Mouse (Mus musculus): ENCODE data around the gene Serpinb6b.

Serpinb6b gene

DNA sequence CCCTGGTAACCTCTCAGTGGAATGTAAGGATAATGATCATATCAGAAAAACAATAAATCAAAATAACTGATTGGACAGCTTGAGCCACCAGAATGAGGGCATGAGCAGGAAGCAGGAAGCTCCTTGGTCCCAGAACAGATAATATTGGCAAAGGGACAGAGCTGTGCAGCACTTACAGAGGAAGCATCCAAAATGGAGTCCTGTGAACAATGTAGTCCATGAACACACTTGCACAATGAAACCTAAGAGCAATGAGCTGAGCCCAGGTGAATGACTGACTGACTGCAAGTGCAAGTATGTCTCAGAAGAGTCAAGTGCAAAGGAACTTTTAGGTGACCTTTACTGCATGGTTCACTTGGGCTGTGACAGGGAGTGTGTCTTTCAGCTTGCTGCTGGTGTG lies 2.2 kb downstream of the Serpinb6b start:
- Histone ChIP-seq H3K36me3 (ENCODE audit: control insufficient read depth, insufficient read depth, low read length, poor library complexity, severe bottlenecking) (no peaks in the 10 kb centered on the region), H3K27me3 (ENCODE audit: control insufficient read depth, insufficient read depth, low read length, poor library complexity, severe bottlenecking) (no peaks in the 10 kb centered on the region)
- DNase-seq (ENCODE audit: low read depth, low spot score), result no peak

DNA sequence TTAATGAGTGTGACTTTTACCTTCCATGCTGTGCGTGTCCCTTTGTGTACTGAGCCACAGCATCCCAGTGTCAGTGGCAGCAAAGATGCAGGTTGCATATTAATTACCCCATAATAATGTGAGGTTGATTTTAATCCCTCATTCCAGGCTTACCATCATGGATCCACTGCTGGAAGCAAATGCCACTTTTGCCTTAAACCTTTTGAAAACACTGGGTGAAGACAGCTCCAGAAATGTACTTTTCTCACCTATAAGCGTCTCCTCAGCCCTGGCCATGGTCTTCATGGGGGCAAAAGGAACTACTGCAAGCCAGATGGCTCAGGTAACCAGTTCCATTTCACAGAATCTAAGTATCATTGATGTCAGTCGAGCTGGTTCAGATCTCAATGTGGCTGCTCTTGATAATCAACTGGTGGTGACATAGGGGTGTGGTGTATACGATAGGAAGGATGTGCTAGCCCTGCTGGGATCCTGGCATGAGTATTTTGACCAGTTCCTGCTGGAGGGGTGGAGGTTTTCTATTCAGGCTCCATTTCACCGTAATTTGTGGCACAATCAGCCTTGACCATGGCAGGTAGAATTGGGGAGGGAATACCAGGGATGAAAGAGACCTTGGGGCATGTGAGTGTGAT lies 3.5 kb downstream of the Serpinb6b start:
- no peaks in the 10 kb centered on the region for H3K27me3 ChIP-seq (ENCODE audit: control insufficient read depth, insufficient read depth, low read length, poor library complexity, severe bottlenecking)
- no peak for DNase-seq (ENCODE audit: low read depth, low spot score)
- H3K36me3 ChIP-seq (ENCODE audit: control insufficient read depth, insufficient read depth, low read length, poor library complexity, severe bottlenecking), result no peaks in the 10 kb centered on the region

DNA sequence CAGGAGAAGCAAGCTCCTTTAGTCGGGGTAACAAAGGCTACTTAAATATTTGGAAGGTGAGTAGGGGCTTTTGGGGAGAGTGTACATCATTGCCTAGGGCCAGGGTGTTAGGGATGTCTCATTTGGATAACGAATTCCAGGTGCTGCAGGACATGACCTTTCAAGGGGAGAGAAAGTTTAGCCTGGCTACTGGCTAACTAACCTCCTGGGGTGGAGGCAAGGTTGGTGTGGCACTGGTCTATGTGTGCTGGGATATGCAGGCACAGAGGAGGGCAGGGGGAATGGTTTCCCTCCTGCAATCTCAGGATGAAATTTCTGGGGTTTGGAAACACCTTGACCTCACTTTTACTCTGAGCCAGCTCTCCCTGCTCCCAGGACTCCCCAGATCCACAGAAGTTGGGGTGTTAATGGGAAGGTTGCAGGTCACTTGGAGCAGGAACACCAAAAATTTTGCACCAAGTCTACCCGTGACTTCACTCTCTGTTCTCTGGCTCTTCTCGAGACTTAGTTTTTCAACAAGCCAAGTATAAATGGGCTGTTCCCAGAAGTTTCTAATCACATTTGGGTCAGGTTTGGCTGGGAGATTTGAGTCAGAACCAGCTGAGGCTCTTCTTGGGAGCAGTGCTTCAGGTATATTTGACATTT lies 4.1 kb downstream of the Serpinb6b start:
- Histone ChIP-seq H3K27me3 (ENCODE audit: control insufficient read depth, insufficient read depth, low read length, poor library complexity, severe bottlenecking) (no peaks in the 10 kb centered on the region), H3K36me3 (ENCODE audit: control insufficient read depth, insufficient read depth, low read length, poor library complexity, severe bottlenecking) (no peaks in the 10 kb centered on the region)
- DNase-seq (ENCODE audit: low read depth, low spot score), result no peak

DNA sequence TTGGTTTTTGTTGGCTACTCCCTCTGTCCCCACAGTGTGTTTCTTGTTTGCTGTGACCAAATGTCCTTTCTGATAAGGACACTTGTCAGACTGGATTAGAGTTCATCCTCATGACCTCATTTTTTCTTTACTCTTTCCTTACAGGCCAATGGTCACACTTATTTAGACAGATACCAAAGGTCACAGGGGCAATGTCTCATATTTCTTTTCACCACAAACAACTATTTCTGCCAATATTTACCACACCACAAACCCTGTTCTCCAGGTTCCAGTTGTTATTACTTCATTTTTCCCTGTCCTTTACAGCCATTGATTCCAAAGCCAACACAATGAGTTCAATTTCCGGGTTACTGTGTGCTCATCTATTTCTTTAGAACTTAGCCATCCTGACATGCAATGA lies 4.6 kb downstream of the Serpinb6b start:
- DNase-seq (ENCODE audit: low read depth, low spot score), result no peak
- H3K36me3 ChIP-seq (ENCODE audit: control insufficient read depth, insufficient read depth, low read length, poor library complexity, severe bottlenecking), result no peaks in the 10 kb centered on the region
- no peaks in the 10 kb centered on the region for H3K27me3 ChIP-seq (ENCODE audit: control insufficient read depth, insufficient read depth, low read length, poor library complexity, severe bottlenecking)

DNA sequence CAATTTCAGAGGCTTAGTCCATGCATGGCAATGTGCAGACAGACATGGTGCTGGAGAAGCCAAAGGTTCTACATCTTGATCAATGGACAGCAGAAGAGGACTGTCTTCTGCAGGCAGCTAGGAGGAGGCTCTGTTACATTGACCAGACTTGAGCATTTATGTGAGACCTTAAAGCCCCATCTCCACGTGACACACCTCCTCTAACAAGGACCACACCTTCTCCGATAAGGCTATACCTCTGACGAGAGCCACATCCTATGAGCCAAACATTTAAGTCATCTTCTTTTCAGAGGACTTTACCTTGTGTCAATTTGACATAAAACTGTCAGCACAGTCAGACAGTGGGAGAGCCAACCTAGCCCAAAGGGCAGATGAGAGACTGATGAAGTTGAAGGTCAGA lies 5.8 kb downstream of the Serpinb6b start:
- H3K36me3 ChIP-seq (ENCODE audit: control insufficient read depth, insufficient read depth, low read length, poor library complexity, severe bottlenecking), result no peaks in the 10 kb centered on the region
- no peak for DNase-seq (ENCODE audit: low read depth, low spot score)
- no peaks in the 10 kb centered on the region for H3K27me3 ChIP-seq (ENCODE audit: control insufficient read depth, insufficient read depth, low read length, poor library complexity, severe bottlenecking)

DNA sequence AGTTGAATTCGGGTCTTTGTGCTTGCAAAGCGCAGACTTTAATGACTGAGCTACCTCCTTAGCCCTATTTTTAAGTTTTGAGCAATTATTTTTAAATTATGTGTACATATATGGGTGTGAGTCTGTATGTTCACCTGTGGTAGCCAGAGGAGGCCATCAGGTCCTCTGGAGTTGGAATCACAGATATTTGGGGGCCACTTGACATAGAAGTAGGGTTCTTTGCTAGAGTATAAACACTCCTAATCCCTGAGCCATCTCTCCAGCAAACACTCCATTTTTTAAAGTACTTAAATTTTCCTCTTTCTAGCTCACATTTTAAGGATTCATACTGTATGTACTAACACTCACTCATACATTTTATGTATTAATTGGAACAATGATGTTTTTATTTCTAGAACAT lies 9.3 kb downstream of the Serpinb6b start:
- Histone ChIP-seq H3K36me3 (ENCODE audit: control insufficient read depth, insufficient read depth, low read length, poor library complexity, severe bottlenecking) (no peaks in the 10 kb centered on the region), H3K27me3 (ENCODE audit: control insufficient read depth, insufficient read depth, low read length, poor library complexity, severe bottlenecking) (no peaks in the 10 kb centered on the region)
- no peak for DNase-seq (ENCODE audit: low read depth, low spot score)

DNA sequence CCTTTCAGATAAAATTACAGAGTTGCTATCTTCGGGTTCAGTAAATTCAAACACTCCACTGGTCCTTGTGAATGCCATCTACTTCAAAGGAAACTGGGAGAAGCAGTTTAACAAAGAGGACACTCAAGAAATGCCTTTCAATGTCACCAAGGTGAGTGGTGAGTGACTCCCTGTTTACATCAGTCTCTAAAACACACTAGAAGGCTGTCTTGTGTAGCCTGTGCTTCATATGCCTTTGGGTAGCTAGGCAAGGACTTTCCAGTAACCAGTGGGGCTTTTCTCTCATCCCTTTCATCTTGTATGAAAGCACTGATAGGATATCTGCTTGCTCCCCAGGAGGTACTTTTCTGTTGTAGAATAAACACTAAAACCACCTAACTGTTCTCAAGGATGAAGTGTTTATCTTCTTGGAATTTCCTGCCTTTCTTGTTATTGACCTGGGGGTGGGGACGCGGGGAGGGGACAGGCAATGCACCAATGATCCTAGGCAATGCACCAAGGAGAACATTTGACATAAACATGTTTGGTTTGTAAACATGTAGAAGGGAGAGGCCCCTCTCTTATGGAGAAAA lies 10.0 kb downstream of the Serpinb6b start:
- Histone ChIP-seq H3K27me3 (ENCODE audit: control insufficient read depth, insufficient read depth, low read length, poor library complexity, severe bottlenecking) (no peaks in the 10 kb centered on the region), H3K36me3 (ENCODE audit: control insufficient read depth, insufficient read depth, low read length, poor library complexity, severe bottlenecking) (no peaks in the 10 kb centered on the region)
- no peak for DNase-seq (ENCODE audit: low read depth, low spot score)

DNA sequence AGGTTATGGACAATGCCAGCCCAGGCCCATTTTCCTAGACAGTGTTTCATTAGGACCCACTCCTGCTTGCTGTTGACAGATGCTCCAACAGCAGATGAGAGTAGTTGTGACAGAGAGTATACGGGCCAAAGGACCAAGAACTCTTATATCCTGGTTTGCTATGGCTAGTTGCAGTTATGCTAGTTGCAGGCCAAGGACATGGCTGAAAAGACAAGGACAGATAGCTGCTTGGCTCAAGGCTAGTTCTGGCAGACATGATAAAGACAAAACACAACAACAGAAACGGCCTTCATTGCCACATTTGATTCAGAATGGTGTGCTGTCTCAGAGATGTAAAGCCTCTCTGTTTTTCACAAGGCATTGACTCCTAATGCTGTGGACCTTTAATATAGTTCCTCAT lies 10.7 kb downstream of the Serpinb6b start:
- Histone ChIP-seq H3K27me3 (ENCODE audit: control insufficient read depth, insufficient read depth, low read length, poor library complexity, severe bottlenecking) (no peaks in the 10 kb centered on the region), H3K36me3 (ENCODE audit: control insufficient read depth, insufficient read depth, low read length, poor library complexity, severe bottlenecking) (no peaks in the 10 kb centered on the region)
- DNase-seq (ENCODE audit: low read depth, low spot score), result no peak

DNA sequence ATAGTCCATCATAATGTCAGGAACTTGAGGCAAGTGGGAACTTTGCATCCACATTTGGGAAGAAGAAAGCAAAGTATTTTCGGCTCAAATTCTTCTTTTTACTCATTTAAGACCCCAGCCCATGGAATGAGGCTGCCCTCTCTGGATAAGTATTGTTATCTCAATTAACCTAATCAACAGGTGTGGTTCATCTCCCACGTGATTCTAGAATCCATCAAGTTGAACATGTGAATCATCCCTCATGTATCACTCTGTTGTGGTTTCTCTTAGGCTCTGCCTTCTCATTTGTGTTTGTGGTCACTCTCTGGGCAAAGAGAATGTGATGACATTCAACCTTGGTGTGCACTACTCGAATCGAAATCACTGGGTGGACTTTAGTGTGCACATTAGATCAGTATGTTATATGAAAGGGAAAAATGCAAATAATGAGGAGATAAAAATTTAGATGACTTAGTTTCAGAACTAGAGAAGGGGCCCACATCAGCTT lies 17.6 kb downstream of the Serpinb6b start:
- DNase-seq (ENCODE audit: low read depth, low spot score), result no peak

DNA sequence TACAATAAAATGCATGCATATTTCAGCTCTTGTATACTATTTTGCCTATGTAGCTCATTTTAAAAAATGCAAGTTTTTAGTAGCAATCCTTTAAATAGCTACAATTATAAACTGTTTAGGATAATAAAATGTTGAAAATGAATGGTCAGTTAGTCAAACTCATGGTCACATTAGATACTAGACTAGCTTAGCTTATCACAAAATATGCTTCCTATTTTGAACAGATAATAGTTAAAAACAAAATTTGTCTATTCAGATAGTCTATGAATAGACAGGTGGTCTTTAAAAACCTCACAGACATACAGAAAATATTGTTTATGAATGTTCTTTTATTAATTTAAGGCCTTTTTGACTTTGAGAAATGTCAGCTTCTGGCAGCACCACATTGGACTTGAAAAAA lies 21.2 kb downstream of the Serpinb6b start:
- DNase-seq (ENCODE audit: low read depth, low spot score), result no peak
- Histone ChIP-seq H3K27me3 (ENCODE audit: control insufficient read depth, insufficient read depth, low read length, poor library complexity, severe bottlenecking) (no peaks in the 10 kb centered on the region), H3K36me3 (ENCODE audit: control insufficient read depth, insufficient read depth, low read length, poor library complexity, severe bottlenecking) (no peaks in the 10 kb centered on the region)

More for the DNA sequence above, 17.6 kb downstream of the Serpinb6b start:
- Histone ChIP-seq H3K27me3 (ENCODE audit: control insufficient read depth, insufficient read depth, low read length, poor library complexity, severe bottlenecking) (no peaks in the 10 kb centered on the region), H3K36me3 (ENCODE audit: control insufficient read depth, insufficient read depth, low read length, poor library complexity, severe bottlenecking) (no peaks in the 10 kb centered on the region)

DNA sequence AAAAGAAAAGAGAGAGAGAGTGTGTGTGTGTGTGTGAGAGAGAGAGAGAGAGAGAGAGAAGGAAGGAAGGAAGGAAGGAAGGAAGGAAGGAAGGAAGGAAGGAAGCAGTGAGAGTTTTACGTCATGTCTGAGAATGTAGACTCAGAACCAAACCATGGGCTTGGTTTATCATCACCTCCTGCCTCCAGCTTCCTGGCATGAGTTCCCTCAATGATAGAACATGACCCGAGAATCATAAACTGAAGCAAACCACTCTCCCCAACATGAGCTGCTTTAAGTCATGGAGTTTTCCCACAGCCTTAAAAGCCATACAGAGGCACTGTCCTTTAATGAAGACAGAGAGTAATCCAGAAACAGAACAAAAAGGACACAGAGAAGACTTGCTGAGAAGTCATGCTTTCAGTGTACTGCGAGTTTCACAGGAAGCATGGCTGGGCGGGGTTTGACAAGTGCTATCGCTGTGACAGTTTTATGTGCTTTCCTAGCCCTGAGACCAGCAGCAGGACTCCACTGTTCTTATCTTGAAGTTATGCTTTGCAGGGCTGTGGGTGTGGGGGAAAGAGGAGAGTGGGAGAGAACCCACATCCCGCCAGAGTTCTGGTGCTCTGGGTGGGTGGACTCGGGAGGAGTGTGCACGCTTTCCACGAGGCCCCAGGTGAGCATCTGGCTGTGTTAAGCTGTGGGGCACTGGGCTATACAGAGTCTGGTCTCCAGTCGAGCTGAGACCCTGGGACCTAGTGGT lies 28.3 kb downstream of the Serpinb6b start:
- Histone ChIP-seq H3K36me3 (ENCODE audit: control insufficient read depth, insufficient read depth, low read length, poor library complexity, severe bottlenecking) (no peaks in the 10 kb centered on the region), H3K27me3 (ENCODE audit: control insufficient read depth, insufficient read depth, low read length, poor library complexity, severe bottlenecking) (no peaks in the 10 kb centered on the region)
- peak; percentile 25 for DNase-seq (ENCODE audit: low read depth, low spot score)

DNA sequence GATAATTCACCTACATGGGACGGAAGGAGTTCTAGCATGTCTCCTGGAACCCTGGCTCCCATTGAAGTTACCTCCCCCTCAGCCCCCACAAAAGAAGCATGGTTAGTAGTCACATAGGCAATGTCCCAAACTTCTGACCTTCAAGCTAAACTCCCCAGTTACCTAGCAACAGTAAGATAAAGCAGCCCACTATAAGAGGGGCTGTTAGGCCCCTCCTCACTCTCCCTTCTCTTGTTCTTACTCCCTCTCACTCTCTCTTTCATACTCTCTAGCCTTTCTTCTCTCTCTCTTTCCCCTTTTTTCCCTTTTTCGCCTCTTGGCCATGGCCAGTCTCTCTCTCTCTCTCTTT lies 28.9 kb downstream of the Serpinb6b start:
- H3K36me3 ChIP-seq (ENCODE audit: control insufficient read depth, insufficient read depth, low read length, poor library complexity, severe bottlenecking), result no peaks in the 10 kb centered on the region
- no peak for DNase-seq (ENCODE audit: low read depth, low spot score)
- H3K27me3 ChIP-seq (ENCODE audit: control insufficient read depth, insufficient read depth, low read length, poor library complexity, severe bottlenecking), result no peaks in the 10 kb centered on the region

DNA sequence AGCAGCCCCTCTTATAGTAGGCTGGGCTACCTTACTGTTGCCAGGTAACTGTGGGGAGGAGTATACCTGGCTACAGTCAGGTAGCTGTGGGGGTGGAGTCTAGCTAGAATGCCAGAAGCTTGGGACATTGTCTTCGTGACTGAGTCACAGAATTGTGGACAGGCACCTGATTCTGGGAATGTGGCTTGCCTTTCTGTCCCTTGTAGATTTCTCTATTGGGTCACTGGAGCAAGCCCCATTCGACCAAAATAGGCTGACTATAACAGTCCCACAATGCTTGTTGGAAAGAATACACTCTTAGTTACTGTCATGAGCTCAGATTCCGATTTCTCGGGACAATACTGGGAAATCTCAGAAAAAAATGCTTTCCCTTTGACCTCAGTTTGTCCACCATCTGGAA lies 30.0 kb downstream of the Serpinb6b start:
- no peak for DNase-seq (ENCODE audit: low read depth, low spot score)
- H3K36me3 ChIP-seq (ENCODE audit: control insufficient read depth, insufficient read depth, low read length, poor library complexity, severe bottlenecking), result no peaks in the 10 kb centered on the region

DNA sequence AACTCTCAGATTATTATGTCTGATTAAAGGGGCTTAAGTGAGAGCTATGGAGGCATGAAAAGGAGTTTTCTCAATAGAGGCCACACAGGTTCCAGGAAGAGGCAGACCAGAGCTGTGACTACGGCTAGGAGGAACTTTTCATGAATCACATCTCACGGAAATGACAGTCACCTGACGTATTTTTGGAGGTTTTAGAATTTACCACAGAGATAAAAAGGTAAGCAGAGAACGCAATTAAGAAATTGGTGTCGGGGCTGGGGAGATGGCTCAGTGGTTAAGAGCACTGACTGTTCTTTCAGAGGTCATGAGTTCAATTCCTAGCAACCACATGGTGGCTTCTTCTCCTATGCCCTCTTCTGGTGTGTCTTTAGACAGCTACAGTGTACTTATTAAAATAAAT lies 36.3 kb downstream of the Serpinb6b start:
- Histone ChIP-seq H3K27me3 (ENCODE audit: control insufficient read depth, insufficient read depth, low read length, poor library complexity, severe bottlenecking) (no peaks in the 10 kb centered on the region), H3K36me3 (ENCODE audit: control insufficient read depth, insufficient read depth, low read length, poor library complexity, severe bottlenecking) (no peaks in the 10 kb centered on the region)
- DNase-seq (ENCODE audit: low read depth, low spot score), result no peak

More for the DNA sequence above, 30.0 kb downstream of the Serpinb6b start:
- no peaks in the 10 kb centered on the region for H3K27me3 ChIP-seq (ENCODE audit: control insufficient read depth, insufficient read depth, low read length, poor library complexity, severe bottlenecking)

DNA sequence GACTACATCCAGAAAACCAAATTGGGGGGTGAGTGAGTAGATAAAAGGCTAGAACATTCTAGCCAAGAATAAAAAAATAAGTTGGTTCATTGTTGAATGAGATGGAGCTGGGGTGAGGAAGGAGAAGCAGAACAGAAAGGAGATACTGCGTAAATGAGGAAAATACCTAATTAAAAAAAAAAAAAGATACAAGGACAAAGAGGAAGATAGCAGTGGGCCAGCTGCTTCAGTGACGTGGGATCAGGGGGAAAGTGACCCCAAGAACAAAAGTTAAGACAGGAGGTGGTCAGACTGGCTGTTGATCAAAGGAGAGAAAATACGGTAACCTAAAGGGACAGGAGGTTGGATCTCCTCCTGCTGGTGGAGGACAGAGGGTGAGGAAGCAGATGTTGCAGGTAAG lies 37.9 kb downstream of the Serpinb6b start, which contains the start of gene Serpinb9:
Serpinb9 (plus strand) TSS at position 301 of the 400 bp plus-strand sequence.
- no peaks in the 10 kb centered on the region for H3K27me3 ChIP-seq (ENCODE audit: control insufficient read depth, insufficient read depth, low read length, poor library complexity, severe bottlenecking)
- no peaks in the 10 kb centered on the region for H3K36me3 ChIP-seq (ENCODE audit: control insufficient read depth, insufficient read depth, low read length, poor library complexity, severe bottlenecking)
- peak; percentile 8 for DNase-seq (ENCODE audit: low read depth, low spot score)
